In genomic region chr8:120399212-120399934, GRCm38 (mm10) we compare ENCODE assay signal across 13 mouse cellular contexts.
DNase-seq lines count a peak whose midpoint lies in the region; ATAC-seq and TF ChIP-seq lines count a peak whose summit lies in the region.
"Had no signal": no experiment of that assay in that cellular context is flagged by ENCODE, and none has a peak within 500 bp of the region (broad histone marks: within the 10 kb centered on the region; RNA-seq: fewer than 3 reads in every experiment).

No protein-coding gene starts in this region.

- H3K27me3 ChIP-seq in forebrain, embryonic 12.5 days: peaks cover 16% of the 10 kb centered on the region; the same call in 1 of the 2 replicates
- H3K27me3 ChIP-seq in intestine, postnatal 0 days (replicated peaks; ENCODE audit: control insufficient read depth, insufficient read depth, low read length): no peaks in the 10 kb centered on the region
- no peaks in the 10 kb centered on the region for H3K27me3 ChIP-seq in thymus, adult 2 months (ENCODE audit: control insufficient read depth, insufficient read depth, low read length)

- H3K4me3 ChIP-seq in forebrain, embryonic 12.5 days (replicated peaks): no peak overlapping the region
- no peak overlapping the region for H3K4me3 ChIP-seq in intestine, postnatal 0 days (ENCODE audit: low read depth, low read length)
- H3K4me3 ChIP-seq in thymus, adult 2 months (ENCODE audit: control insufficient read depth, insufficient read depth, low read length): no peak overlapping the region
- no peak overlapping the region for H3K4me3 ChIP-seq in layer of hippocampus, adult 2 months
- H3K4me3 ChIP-seq: erythroblast, embryonic 14.5 days; heart, embryonic 13.5 days had no signal

- H3K36me3 ChIP-seq in forebrain, embryonic 12.5 days (replicated peaks): no peaks in the 10 kb centered on the region
- no peaks in the 10 kb centered on the region for H3K36me3 ChIP-seq in intestine, postnatal 0 days (ENCODE audit: control insufficient read depth, insufficient read depth)
- no peaks in the 10 kb centered on the region for H3K36me3 ChIP-seq in thymus, adult 2 months (ENCODE audit: control insufficient read depth, insufficient read depth, low read length)
- H3K36me3 ChIP-seq: heart, embryonic 13.5 days had no signal

- ATAC-seq in forebrain, embryonic 12.5 days (ENCODE audit: low FRiP score): peak; percentile 49
- ATAC-seq in intestine, postnatal 0 days: no peak

- intact Hi-C loops in left cerebral cortex, postnatal 4 days (cut with DNase I): no loop called here
- intact Hi-C loops in gastrocnemius, postnatal 36 days (cut with DNase I): no loop called here

- H3K9me3 ChIP-seq in forebrain, embryonic 12.5 days: no peaks in the 10 kb centered on the region
- H3K9me3 ChIP-seq in intestine, postnatal 0 days (ENCODE audit: control insufficient read depth): no peaks in the 10 kb centered on the region
- H3K9me3 ChIP-seq: heart, embryonic 13.5 days had no signal

- DNase-seq in left cerebral cortex, postnatal 4 days: peak; percentile 66
- no peak for DNase-seq in left cerebral cortex, adult 9 months (ENCODE audit: low spot score in 2 of 2)
- DNase-seq in thymus, adult 2 months: peak; percentile 49
- DNase-seq in layer of hippocampus, adult 2 months (ENCODE audit: low spot score in 2 of 2): no peak
- no peak for DNase-seq in gastrocnemius, postnatal 36 days
- DNase-seq in right cerebral cortex, postnatal 4 days: no peak
- DNase-seq: B cell, adult 2 months; cerebellum, adult 11 months; kidney, postnatal 10 days had no signal

- H3K4me1 ChIP-seq in forebrain, embryonic 12.5 days: peaks cover 56% of the 10 kb centered on the region
- H3K4me1 ChIP-seq in intestine, postnatal 0 days (replicated peaks; ENCODE audit: control insufficient read depth, insufficient read depth, low read length): no peaks in the 10 kb centered on the region
- H3K4me1 ChIP-seq in thymus, adult 2 months (replicated peaks; ENCODE audit: control insufficient read depth, insufficient read depth, low read length): peaks cover 47% of the 10 kb centered on the region

- no peak overlapping the region for H3K9ac ChIP-seq in forebrain, embryonic 12.5 days
- H3K9ac ChIP-seq in intestine, postnatal 0 days (ENCODE audit: low read depth, low read length): no peak overlapping the region
- H3K9ac ChIP-seq: heart, embryonic 13.5 days had no signal

- 50% methylated on average over 33 of the region's 33 CpGs for WGBS in forebrain, embryonic 12.5 days
- 33% methylated on average over 33 of the region's 33 CpGs for WGBS in intestine, postnatal 0 days
- WGBS in thymus, adult 2 months: 42% methylated on average over 33 of the region's 33 CpGs

- H3K27ac ChIP-seq in forebrain, embryonic 12.5 days: peak overlapping the region; percentile 38
- no peak overlapping the region for H3K27ac ChIP-seq in intestine, postnatal 0 days (ENCODE audit: low read depth, low read length)
- H3K27ac ChIP-seq in thymus, adult 2 months (ENCODE audit: control insufficient read depth, insufficient read depth, low read length): no peak overlapping the region
- no peak overlapping the region for H3K27ac ChIP-seq in layer of hippocampus, adult 2 months
- H3K27ac ChIP-seq: heart, embryonic 13.5 days had no signal

- TF ChIP-seq POLR2A in thymus, adult 2 months (IDR thresholded peaks at IDR 0.05; ENCODE audit: control insufficient read depth, extremely low read depth, insufficient read depth, low read length, poor library complexity): no peak

- H3K4me2 ChIP-seq in forebrain, embryonic 12.5 days: no peak overlapping the region
- peak overlapping the region; percentile 18 for H3K4me2 ChIP-seq in intestine, postnatal 0 days (replicated peaks; ENCODE audit: low read depth)
- H3K4me2 ChIP-seq: heart, embryonic 13.5 days had no signal

- TF ChIP-seq CTCF in intestine, postnatal 0 days (IDR thresholded peaks at IDR 0.05; ENCODE audit: low read depth): no peak
- TF ChIP-seq CTCF in thymus, adult 2 months (IDR thresholded peaks at IDR 0.05; ENCODE audit: borderline replicate concordance, control insufficient read depth, extremely low read depth, insufficient read depth, low read length, poor library complexity): no peak
- TF ChIP-seq CTCF in layer of hippocampus, adult 2 months (conservative IDR thresholded peaks at IDR 0.05): no peak

Comparison
In these comparisons a context has a peak if more than half of its experiments do, and no peak if none do; other contexts are left out.
1. DNase-seq: peak in left cerebral cortex, postnatal 4 days (single experiment) and thymus, adult 2 months (single experiment); none in left cerebral cortex, adult 9 months (0 of 2), layer of hippocampus, adult 2 months (0 of 2), gastrocnemius, postnatal 36 days (0 of 2) and right cerebral cortex, postnatal 4 days (single experiment).